Mouse (Mus musculus) limb, embryonic 10.5 days (tissue): Measurements from ENCODE around the gene Gmeb2. TPM values are rescaled to one million over a fixed set of nuclear protein-coding genes. Genes with fewer than 3 reads are reported as not detected.
"Not testable (repeated sequence)": the region's sequence is repeated elsewhere in the genome, so short reads cannot be mapped to it uniquely, and the experiment has no call there.

Experiments
- DNase-seq: peaks from one replicate; pipeline ENCODE4 v3.0.0-alpha.2; 2017; ENCODE audit warnings: low spot score
- H3K27ac ChIP-seq: fragments of 300-500 bp; sonication (generic); 2 replicates; pipeline ENCODE4 v1.5.1; 2016; ENCODE audit warnings: mild to moderate bottlenecking
- H3K27me3 ChIP-seq: fragments of 300-500 bp; sonication (generic); 2 replicates; pipeline ENCODE4 v1.6.1; 2016; ENCODE audit warnings: low read depth, mild to moderate bottlenecking; ENCODE audit not compliant: poor library complexity, severe bottlenecking
- H3K36me3 ChIP-seq: fragments of 300-500 bp; sonication (generic); 2 replicates; pipeline ENCODE4 v1.6.1; 2016; ENCODE audit warnings: mild to moderate bottlenecking, moderate library complexity
- H3K4me1 ChIP-seq: fragments of 300-500 bp; sonication (generic); 2 replicates; pipeline ENCODE4 v1.6.1; 2016
- H3K4me3 ChIP-seq: fragments of 300-500 bp; sonication (generic); 2 replicates; pipeline ENCODE4 v1.5.1; 2016; ENCODE audit warnings: mild to moderate bottlenecking, moderate library complexity
- H3K9me3 ChIP-seq: fragments of 300-500 bp; sonication (generic); replicated peaks from 2 replicates; pipeline ENCODE4 v1.6.1; 2016; ENCODE audit warnings: mild to moderate bottlenecking
- WGBS: fragments of 180-500 bp; shearing (Covaris S2); methylation state at CpG from one replicate; pipeline ENCODE4 v1.1.7; 2016; 5-methylcytosine and 5-hydroxymethylcytosine counted together
- polyA plus RNA-seq: library from polyadenylated mRNA; unstranded; fragments of >200 nt; fragmentation: Nextera tagmentation; extraction: Ambion mirVana; gene quantifications from 2 replicates; pipeline ENCODE4 v1.2.1, GENCODE M21; 2016

The Gmeb2 gene
- polyA plus RNA-seq, result 20.3 and 23.0 TPM in 2 replicates

- H3K9me3 ChIP-seq, H3K27me3 ChIP-seq: not testable (repeated sequence)
- peak; percentile 93 for DNase-seq
- Histone ChIP-seq H3K36me3 (peaks cover 35% of the 10 kb centered on the region), H3K27ac (peak within 1 kb of the TSS; percentile 98), H3K4me3 (peak within 1 kb of the TSS; percentile 72), H3K4me1 (peaks cover 13% of the 10 kb centered on the region)
- WGBS, result under 1% methylated on average over 27 of the region's 38 CpGs
Observed at GRCm38 (mm10) chr2:181287958-181288350, at the start of gene Gmeb2. Gmeb2 (minus strand) TSS chr2:181288035.

DNA sequence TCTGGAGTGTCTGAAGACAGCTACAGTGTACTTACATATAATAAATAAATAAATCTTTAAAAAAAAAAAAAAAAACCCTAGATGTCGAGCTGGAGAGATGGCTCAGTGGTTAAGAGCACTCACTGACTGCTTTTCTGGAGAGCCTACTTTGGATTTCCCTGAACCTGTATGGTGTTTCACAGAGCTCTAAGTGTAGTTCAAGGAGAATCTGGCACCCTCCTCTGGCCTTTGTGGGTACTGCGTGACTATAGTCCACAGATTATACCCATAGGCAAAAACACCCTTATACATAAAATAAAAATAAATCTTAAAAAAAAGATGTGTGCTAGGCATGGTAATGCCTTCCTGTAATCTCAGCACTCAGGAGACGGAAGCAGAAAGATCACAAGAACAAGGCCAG, 46.2 kb upstream of the Gmeb2 start:
- 70% methylated on average over 3 of the region's 3 CpGs for whole genome bisulfite sequencing
- H3K36me3 ChIP-seq, result peaks cover 92% of the 10 kb centered on the region
- no peaks in the 10 kb centered on the region for H3K27me3 ChIP-seq
- H3K27ac ChIP-seq, result no peak overlapping the region
- H3K4me1 ChIP-seq, result no peaks in the 10 kb centered on the region
- no peak overlapping the region for H3K4me3 ChIP-seq
- H3K9me3 ChIP-seq, result no peaks in the 10 kb centered on the region
- peak; percentile 67 for DNase-seq

DNA sequence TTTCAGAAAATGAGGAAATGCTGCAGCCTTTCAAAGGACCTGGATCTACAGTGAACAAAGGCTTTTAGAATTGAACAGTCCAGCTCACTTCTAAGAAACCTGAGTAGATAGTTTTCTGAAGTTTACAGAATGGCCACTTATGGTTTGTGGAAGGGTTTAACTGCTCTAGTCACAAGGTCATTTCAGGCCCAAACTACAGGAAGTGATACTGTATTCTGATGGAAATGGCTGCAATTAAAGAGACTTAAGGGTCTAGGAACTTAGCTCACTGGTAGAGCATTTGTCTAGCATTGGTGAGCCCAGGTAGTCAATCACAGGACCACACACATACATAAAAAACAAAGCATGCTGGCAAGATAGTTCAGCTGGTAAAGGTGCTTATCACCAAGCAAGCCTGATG, 44.7 kb upstream of the Gmeb2 start:
- H3K4me3 ChIP-seq, result no peak overlapping the region
- H3K36me3 ChIP-seq, result peaks cover 92% of the 10 kb centered on the region
- H3K9me3 ChIP-seq, result no peaks in the 10 kb centered on the region
- no peak for DNase-seq
- H3K27ac ChIP-seq, result no peak overlapping the region
- no peaks in the 10 kb centered on the region for H3K4me1 ChIP-seq
- H3K27me3 ChIP-seq, result no peaks in the 10 kb centered on the region

GRCm38 (mm10) chr2:181326098-181326497, 38.3 kb upstream of the Gmeb2 start:
- Histone ChIP-seq H3K27ac (no peak overlapping the region), H3K36me3 (peaks cover 96% of the 10 kb centered on the region), H3K27me3 (no peaks in the 10 kb centered on the region), H3K4me3 (no peak overlapping the region), H3K4me1 (no peaks in the 10 kb centered on the region), H3K9me3 (no peaks in the 10 kb centered on the region)
- no peak for DNase-seq
- 91% methylated on average over 2 of the region's 2 CpGs for WGBS

DNA sequence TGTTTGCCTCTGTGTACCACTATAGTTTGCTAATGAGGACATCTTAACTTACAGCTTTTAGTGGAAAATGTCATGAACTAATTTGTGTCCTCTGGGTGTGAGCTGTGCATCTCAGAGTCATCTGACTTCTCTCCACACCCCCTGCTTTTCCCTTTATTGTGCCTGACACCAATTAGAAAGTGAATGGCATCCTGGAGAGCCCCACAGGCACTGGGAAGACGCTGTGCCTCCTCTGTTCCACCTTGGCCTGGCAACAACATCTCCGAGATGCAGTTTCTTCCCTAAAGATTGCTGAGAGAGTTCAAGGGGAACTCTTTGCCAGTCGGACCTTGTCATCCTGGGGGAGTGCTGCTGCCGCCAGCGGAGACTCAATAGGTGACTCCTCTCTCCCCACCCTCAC, 34.3 kb upstream of the Gmeb2 start:
- H3K36me3 ChIP-seq, result peaks cover 56% of the 10 kb centered on the region
- 75% methylated on average over 5 of the region's 5 CpGs for WGBS

DNA sequence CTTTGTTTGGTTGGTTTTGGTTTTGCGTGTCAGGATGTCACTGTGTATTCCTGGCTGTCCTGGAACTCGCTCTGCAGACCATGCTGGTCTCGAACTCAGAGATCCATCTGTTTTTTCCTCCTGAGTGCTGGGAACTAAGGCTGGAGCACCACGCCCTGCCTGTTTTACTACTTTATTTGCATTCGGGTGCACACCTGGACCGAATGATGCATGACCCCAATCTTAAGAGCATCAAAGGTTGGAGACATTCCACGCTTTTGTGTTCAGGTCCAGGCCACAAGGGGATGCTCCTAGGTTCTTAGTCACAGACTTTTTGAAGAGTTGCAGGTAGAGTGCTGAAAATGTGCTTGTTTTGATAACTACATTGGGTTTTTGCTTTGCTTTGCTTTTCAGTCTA, 32.3 kb upstream of the Gmeb2 start:
- H3K27me3 ChIP-seq, result peaks cover 20% of the 10 kb centered on the region
- H3K36me3 ChIP-seq, result peaks cover 36% of the 10 kb centered on the region
- no peak for DNase-seq
- peak overlapping the region; percentile 91 for H3K27ac ChIP-seq
- WGBS, result 15% methylated on average over 7 of the region's 7 CpGs
- H3K4me1 ChIP-seq, result peaks cover 16% of the 10 kb centered on the region
- H3K9me3 ChIP-seq, result no peaks in the 10 kb centered on the region
- peak overlapping the region; percentile 71 for H3K4me3 ChIP-seq

More for the DNA sequence above, 34.3 kb upstream of the Gmeb2 start:
- H3K4me3 ChIP-seq, result no peak overlapping the region
- H3K4me1 ChIP-seq, result peaks cover 16% of the 10 kb centered on the region
- H3K27me3 ChIP-seq, result no peaks in the 10 kb centered on the region; the same call in 1 of the 2 replicates
- no peak overlapping the region for H3K27ac ChIP-seq
- DNase-seq, result no peak
- H3K9me3 ChIP-seq, result no peaks in the 10 kb centered on the region

DNA sequence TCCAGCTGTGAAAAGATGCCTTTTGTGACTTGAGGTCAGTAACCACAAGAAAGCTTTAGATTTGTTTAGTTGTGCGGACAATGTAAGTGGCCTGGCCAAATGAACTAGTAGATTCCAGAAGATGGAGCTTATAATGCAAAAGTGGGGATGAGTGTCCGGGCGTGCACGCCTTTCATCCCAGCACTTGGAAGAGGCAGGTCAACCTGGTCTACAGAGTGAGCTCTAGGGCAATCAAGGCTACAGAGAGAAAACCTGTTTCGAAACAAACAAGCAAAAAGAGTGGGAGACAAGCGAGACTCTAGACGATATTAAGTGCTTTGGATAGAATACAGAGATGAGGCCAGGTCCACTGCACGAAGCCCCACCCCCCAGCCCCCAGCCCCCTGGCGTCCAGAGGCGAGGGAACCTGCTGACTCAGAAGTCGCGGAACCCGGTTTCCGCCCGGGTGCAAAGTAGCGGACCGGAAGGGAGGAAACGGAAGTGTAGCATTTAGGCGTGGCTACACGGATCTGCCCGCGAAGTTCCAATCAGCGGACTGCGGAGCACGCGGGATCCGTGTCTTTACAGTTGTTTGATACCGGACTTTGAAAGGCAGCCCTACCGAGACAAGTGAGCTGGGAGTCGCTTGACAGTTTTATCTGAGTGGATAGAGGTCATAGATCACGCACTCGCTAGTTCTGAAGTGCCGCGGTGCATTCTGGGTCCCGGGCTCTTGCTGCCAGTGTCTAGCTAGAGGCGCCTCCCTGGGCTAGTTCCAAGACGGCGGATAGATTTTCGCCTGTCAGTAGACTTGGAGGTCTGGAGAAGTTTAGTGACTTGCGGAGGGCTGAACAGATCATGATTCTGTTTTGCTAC, 31.6 kb upstream of the Gmeb2 start, which contains the start of gene Rtel1:
Gene Rtel1, plus strand, starts transcription at position 492 of the 855 bp plus-strand sequence.
- peak; percentile 94 for DNase-seq
- WGBS, result 8% methylated on average over 40 of the region's 40 CpGs
- H3K4me1 ChIP-seq, result peaks cover 16% of the 10 kb centered on the region
- peaks cover 29% of the 10 kb centered on the region for H3K36me3 ChIP-seq
- peak within 1 kb of the TSS; percentile 71 for H3K4me3 ChIP-seq
- peaks cover 27% of the 10 kb centered on the region for H3K27me3 ChIP-seq
- no peaks in the 10 kb centered on the region for H3K9me3 ChIP-seq
- peak within 1 kb of the TSS; percentile 91 for H3K27ac ChIP-seq

DNA sequence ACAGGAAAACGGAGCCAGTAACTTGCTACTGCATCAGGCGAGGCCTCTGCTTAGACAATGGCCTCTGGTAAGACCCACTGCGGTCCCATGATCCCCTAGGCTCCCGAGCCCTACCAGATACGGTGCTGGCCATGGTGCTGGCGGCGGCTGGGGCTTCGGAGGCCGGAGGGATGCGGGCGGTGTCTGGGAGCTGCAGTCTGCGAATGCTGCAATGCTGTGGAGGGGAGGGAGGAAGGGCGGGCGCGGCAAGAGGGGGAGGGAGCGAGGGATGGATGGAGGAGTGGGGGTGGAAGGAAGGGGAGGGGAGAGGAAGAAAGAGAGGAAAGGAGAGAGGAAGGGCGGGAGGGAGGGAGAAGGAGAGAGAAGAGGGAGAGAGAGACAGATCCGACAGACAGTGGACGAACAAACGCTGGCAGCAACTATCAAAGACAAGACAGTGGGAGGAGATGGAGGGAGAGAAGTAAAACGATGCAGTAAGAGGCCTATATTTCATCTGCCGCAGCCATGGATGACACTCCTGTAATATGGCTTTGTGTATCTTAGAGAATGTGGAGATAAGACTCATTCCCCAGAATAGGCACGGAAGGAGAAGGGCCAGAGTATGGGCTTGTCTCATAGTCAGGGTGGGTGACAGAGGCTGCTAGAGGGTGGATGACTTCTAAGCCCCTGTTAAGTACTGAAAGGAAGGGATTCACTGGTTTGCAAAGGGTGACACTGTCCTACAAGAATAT, 26.4 kb upstream of the Gmeb2 start, which contains the start of gene Stmn3:
Gene Stmn3, minus strand, starts transcription at position 421 of the 731 bp plus-strand sequence.
- Histone ChIP-seq H3K9me3 (no peaks in the 10 kb centered on the region), H3K4me3 (peak within 1 kb of the TSS; percentile 24), H3K27ac (no peak within 1 kb of the TSS), H3K27me3 (peaks cover 68% of the 10 kb centered on the region), H3K4me1 (peaks cover 14% of the 10 kb centered on the region), H3K36me3 (no peaks in the 10 kb centered on the region)
- WGBS, result 5% methylated on average over 23 of the region's 23 CpGs
- DNase-seq, result peak; percentile 85

DNA sequence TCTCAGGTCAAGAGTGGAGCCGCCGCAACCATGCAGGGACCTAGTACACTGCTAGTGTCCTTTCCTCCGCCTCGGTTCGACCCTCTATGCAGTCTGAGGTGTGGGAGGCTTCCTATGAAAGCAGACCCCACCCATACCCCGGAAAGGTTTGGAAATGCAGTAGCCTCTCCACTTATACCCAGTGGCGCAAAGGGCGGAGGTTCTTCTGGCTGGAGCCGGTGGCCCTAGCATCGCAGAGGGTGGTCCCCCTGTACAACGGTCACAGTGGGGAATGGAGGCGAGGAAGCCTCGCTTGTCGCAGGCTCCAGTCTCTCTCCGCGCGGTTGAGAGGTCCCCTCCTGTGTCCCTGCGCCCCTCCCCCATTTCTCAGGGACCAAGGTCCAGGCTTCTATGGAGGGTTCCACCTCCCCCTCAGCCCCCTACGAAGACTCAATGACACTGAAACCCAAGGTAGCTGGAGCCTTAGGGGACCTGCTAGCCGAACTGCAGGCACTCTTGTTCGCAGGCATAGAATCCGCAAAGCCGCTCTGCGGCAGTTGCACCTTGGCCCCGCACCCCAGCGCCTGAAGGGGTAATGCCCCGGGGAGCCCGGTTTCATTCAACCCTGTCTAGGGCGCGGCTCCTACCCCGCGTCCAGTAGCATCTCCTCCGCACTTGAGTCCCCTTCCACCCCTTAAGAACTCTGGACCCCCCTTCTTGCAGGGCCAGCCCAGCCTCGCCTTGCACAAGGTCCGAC, 25.7 kb upstream of the Gmeb2 start:
- no peak for DNase-seq
- H3K27me3 ChIP-seq, result peaks cover 74% of the 10 kb centered on the region
- no peaks in the 10 kb centered on the region for H3K9me3 ChIP-seq
- no peak overlapping the region for H3K27ac ChIP-seq
- H3K4me1 ChIP-seq, result peaks cover 10% of the 10 kb centered on the region
- peak overlapping the region; percentile 24 for H3K4me3 ChIP-seq
- 3% methylated on average over 35 of the region's 35 CpGs for WGBS
- H3K36me3 ChIP-seq, result no peaks in the 10 kb centered on the region

GRCm38 (mm10) chr2:181313006-181313343, 25.1 kb upstream of the Gmeb2 start:
- 14% methylated on average over 5 of the region's 5 CpGs for WGBS
- no peak for DNase-seq
- H3K36me3 ChIP-seq, result no peaks in the 10 kb centered on the region
- H3K27me3 ChIP-seq, result peaks cover 80% of the 10 kb centered on the region
- H3K27ac ChIP-seq, result no peak overlapping the region
- H3K4me3 ChIP-seq, result no peak overlapping the region
- no peaks in the 10 kb centered on the region for H3K9me3 ChIP-seq
- peaks cover 10% of the 10 kb centered on the region for H3K4me1 ChIP-seq

DNA sequence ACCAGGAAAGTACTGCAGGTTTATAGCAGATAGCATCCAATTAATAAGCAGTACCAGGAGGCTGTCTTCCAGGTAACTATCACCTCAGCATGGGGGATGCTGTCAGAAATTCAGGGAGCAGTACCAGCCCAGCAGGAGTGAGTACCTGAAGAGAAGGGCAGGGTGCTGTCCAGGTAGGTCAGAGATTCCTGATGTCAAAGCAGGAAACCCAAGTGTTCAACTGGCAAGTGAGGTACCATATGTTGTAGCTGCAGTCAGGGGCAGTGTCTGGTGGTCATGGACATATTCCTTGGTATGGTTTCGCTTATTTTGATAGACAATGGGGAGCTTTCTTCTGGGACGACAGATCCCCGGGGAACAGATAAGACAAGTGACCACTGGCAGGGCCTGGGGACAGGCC, 24.6 kb upstream of the Gmeb2 start:
- Histone ChIP-seq H3K27ac (no peak overlapping the region), H3K36me3 (no peaks in the 10 kb centered on the region), H3K9me3 (no peaks in the 10 kb centered on the region), H3K4me1 (peaks cover 10% of the 10 kb centered on the region), H3K4me3 (no peak overlapping the region), H3K27me3 (peaks cover 85% of the 10 kb centered on the region)
- DNase-seq, result no peak
- 77% methylated on average over 3 of the region's 3 CpGs for WGBS

- Histone ChIP-seq H3K36me3 (0 out of 2 replicates have a peak, but pooled peaks cover 2% of the 10 kb centered on the region), H3K4me3 (peak overlapping the region; percentile 10; the same call in 1 of the 2 replicates), H3K4me1 (0 out of 2 replicates have a peak, but pooled peaks cover 6% of the 10 kb centered on the region), H3K27ac (no peak overlapping the region), H3K27me3 (peaks cover 62% of the 10 kb centered on the region), H3K9me3 (no peaks in the 10 kb centered on the region)
- DNase-seq, result peak; percentile 72
- WGBS, result 11% methylated on average over 30 of the region's 30 CpGs
Observed at GRCm38 (mm10) chr2:181307144-181307804, 19.4 kb upstream of the Gmeb2 start.
